Mouse (Mus musculus) spleen, adult 2 months (tissue): Measurements from ENCODE around the gene Eng.

Experiments
- CTCF ChIP-seq: fragments of 200-500 bp; IDR thresholded peaks from 2 replicates; pipeline ENCODE4 v1.5.1; 2011; ENCODE audit warnings: mild to moderate bottlenecking, inconsistent platforms; ENCODE audit not compliant: insufficient read depth, insufficient read length, insufficient replicate concordance; ENCODE audit errors: extremely low read depth
- POLR2A ChIP-seq: fragments of 200-500 bp; IDR thresholded peaks from 2 replicates; pipeline ENCODE4 v1.6.1; 2011; ENCODE audit warnings: low read depth, low read length, inconsistent platforms

DNA sequence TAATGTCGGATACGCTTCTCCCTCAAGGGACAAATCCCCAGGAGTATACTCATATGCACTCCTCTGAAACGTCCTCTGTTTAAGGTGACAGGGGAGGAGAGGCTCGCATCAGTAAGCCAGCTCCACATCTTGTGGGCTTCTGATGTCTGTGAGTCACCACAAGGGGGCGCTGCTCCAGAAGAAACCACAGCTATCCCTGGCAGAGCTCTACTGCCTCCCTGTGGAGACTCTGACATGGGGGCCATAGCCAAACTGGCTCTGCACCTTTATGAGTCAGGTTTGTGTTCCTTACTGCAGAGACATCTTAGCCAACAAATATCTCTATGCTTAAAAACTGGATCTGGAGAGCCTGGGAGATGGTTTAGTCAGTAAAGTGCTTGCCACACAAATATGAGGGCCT lies 43.0 kb downstream of the Eng start:
- TF ChIP-seq CTCF, result peak; percentile 100
- no peak for TF ChIP-seq POLR2A
